Comparison of ENCODE assay signal across 8 mouse cellular contexts in genomic region chr10:81173132-81173531, GRCm38 (mm10). TPM values are rescaled to one million over a fixed set of nuclear protein-coding genes. Genes with fewer than 3 reads are reported as not detected.
DNase-seq lines count a peak whose midpoint lies in the region; ATAC-seq lines count a peak whose summit lies in the region.

No protein-coding gene starts in this region.

- H3K9ac ChIP-seq in hindbrain, embryonic 11.5 days (ENCODE audit: low read depth, low read length) = peak overlapping the region; percentile 52

- peaks cover 14% of the 10 kb centered on the region for H3K4me1 ChIP-seq in hindbrain, embryonic 11.5 days (replicated peaks; ENCODE audit: control insufficient read depth, insufficient read depth, low read length)

- no peaks in the 10 kb centered on the region for H3K9me3 ChIP-seq in hindbrain, embryonic 11.5 days (ENCODE audit: control insufficient read depth, low read length)

- 9% methylated on average over 21 of the region's 21 CpGs for WGBS in hindbrain, embryonic 11.5 days

- H3K27me3 ChIP-seq in hindbrain, embryonic 11.5 days (ENCODE audit: control insufficient read depth, insufficient read depth, low read length) = no peaks in the 10 kb centered on the region

- peak; percentile 95 for DNase-seq in NIH3T3 (ENCODE audit: low read depth)
- DNase-seq in cerebellum, adult 9-10 months = peak; percentile 85
- DNase-seq in forelimb bud, embryonic 11.5 days (ENCODE audit: low read depth, low spot score) = peak; percentile 89
- peak; percentile 93 for DNase-seq in hindbrain, embryonic 11.5 days (ENCODE audit: low spot score)
- peak; percentile 81 to 89 for DNase-seq in layer of hippocampus, postnatal 14 days (ENCODE audit: low spot score in 2 of 2)
- DNase-seq in lung, postnatal 25 days (ENCODE audit: low spot score) = peak; percentile 78
- DNase-seq in retina, adult 2 months (ENCODE audit: low read depth, low spot score) = peak; percentile 75
- DNase-seq in thymus, postnatal 10 days (ENCODE audit: low spot score in 2 of 2) = peak; percentile 73 to 87

- H3K36me3 ChIP-seq in hindbrain, embryonic 11.5 days (ENCODE audit: control insufficient read depth, insufficient read depth, low read length) = peaks cover 5% of the 10 kb centered on the region; the same call in 1 of the 2 replicates

- H3K4me2 ChIP-seq in hindbrain, embryonic 11.5 days (replicated peaks; ENCODE audit: low read depth, low read length) = peak overlapping the region; percentile 25; the same call in 1 of the 2 replicates

- peak; percentile 11; the same call in 1 of the 2 replicates for ATAC-seq in hindbrain, embryonic 11.5 days (ENCODE audit: low FRiP score)

- peak overlapping the region; percentile 85 for H3K27ac ChIP-seq in hindbrain, embryonic 11.5 days (ENCODE audit: low read depth, low read length)

- H3K4me3 ChIP-seq in hindbrain, embryonic 11.5 days (ENCODE audit: low read depth, low read length) = no peak overlapping the region

RNA-seq across cellular contexts. Expression of gene Eef2, which starts 3.3 kb away (rescaled TPM):
- polyA plus RNA-seq in hindbrain, embryonic 11.5 days (2014; fragmentation: Nextera tagmentation; extraction: Ambion mirVana) = 380 and 413 TPM in 2 replicates
- total RNA-seq in layer of hippocampus, postnatal 14 days (2021) = 1,000 to 10,000 TPM; 1,016 to 1,032 TPM

RNA-seq across cellular contexts. Expression of gene Pias4, which starts 5.4 kb away (rescaled TPM):
- 52.7 and 54.1 TPM in 2 replicates for polyA plus RNA-seq in hindbrain, embryonic 11.5 days (2014; fragmentation: Nextera tagmentation; extraction: Ambion mirVana)
- 10 to 100 TPM; 25.9 to 28.1 TPM for total RNA-seq in layer of hippocampus, postnatal 14 days (2021)

RNA-seq across cellular contexts. Expression of gene Dapk3, which starts 9.7 kb away (rescaled TPM):
- 49.9 and 53.3 TPM in 2 replicates for polyA plus RNA-seq in hindbrain, embryonic 11.5 days (2014; fragmentation: Nextera tagmentation; extraction: Ambion mirVana)
- total RNA-seq in layer of hippocampus, postnatal 14 days (2021) = 10 to 100 TPM; 59.7 to 60.4 TPM

RNA-seq across cellular contexts. Expression of gene 4930442H23Rik, which starts 10.5 kb away (rescaled TPM):
- polyA plus RNA-seq in hindbrain, embryonic 11.5 days (2014; fragmentation: Nextera tagmentation; extraction: Ambion mirVana) = not detected in 2 replicates
- total RNA-seq in layer of hippocampus, postnatal 14 days (2021) = not detected

RNA-seq across cellular contexts. Expression of gene Nmrk2, which starts 28.7 kb away (rescaled TPM):
- 0.08 TPM in 1 of 2 replicates, not detected in the other for polyA plus RNA-seq in hindbrain, embryonic 11.5 days (2014; fragmentation: Nextera tagmentation; extraction: Ambion mirVana)
- total RNA-seq in layer of hippocampus, postnatal 14 days (2021) = under 1 TPM in 1 of 2 experiments, not detected in 1; 0.26 TPM
